Mouse (Mus musculus) ES-E14 (cell line): Measurements from ENCODE around the gene Phykpl. TPM values are rescaled to one million over a fixed set of nuclear protein-coding genes. Genes with fewer than 3 reads are reported as not detected.

Source experiments
- DNase-seq: peaks from one replicate; pipeline ENCODE4 v3.0.0-alpha.2; 2013; ENCODE audit warnings: low read depth, low spot score
- H3K27ac ChIP-seq: 2 replicates; pipeline ENCODE4 v1.5.1; 2012; ENCODE audit warnings: low read depth, mild to moderate bottlenecking, low read length, moderate library complexity, mixed read lengths; ENCODE audit not compliant: poor library complexity, insufficient read depth, severe bottlenecking
- H3K36me3 ChIP-seq: 2 replicates; pipeline ENCODE4 v1.6.1; 2012; ENCODE audit warnings: mild to moderate bottlenecking, low read length, moderate library complexity, mixed read lengths; ENCODE audit not compliant: control insufficient read depth, poor library complexity, insufficient read depth, severe bottlenecking
- H3K4me1 ChIP-seq, 2 experiments: fragments of 150-350 bp in 1 of 2; sonication (generic) in 1 of 2; 2 replicates each; pipeline ENCODE4 v1.6.1; 2012; ENCODE audit warnings: low read length in 2 of 2, mild to moderate bottlenecking in 1 of 2, mixed read lengths in 1 of 2; ENCODE audit not compliant: control insufficient read depth in 2 of 2, insufficient read depth in 2 of 2, poor library complexity in 1 of 2
- H3K4me3 ChIP-seq, 2 experiments: fragments of 150-350 bp in 1 of 2; sonication (generic) in 1 of 2; 2 replicates each; pipeline ENCODE4 v1.5.1; 2012; ENCODE audit warnings: low read length in 2 of 2, low read depth in 1 of 2, mild to moderate bottlenecking in 1 of 2, mixed read lengths in 1 of 2; ENCODE audit not compliant: insufficient read depth in 1 of 2, poor library complexity in 1 of 2, severe bottlenecking in 1 of 2
- H3K9ac ChIP-seq: 2 replicates; pipeline ENCODE4 v1.6.1; 2012; ENCODE audit warnings: low read depth, mild to moderate bottlenecking, low read length, mixed read lengths; ENCODE audit not compliant: poor library complexity, insufficient read depth, severe bottlenecking
- H3K9me3 ChIP-seq: fragments of 150-350 bp; sonication (generic); 2 replicates; pipeline ENCODE4 v1.6.1; 2012; ENCODE audit warnings: low read depth, mild to moderate bottlenecking, low read length; ENCODE audit not compliant: control insufficient read depth, insufficient read depth
- CHD2 ChIP-seq: IDR thresholded peaks from 2 replicates; pipeline ENCODE4 v1.6.1; 2014; ENCODE audit warnings: mild to moderate bottlenecking, low read depth, low read length, inconsistent platforms
- HCFC1 ChIP-seq: IDR thresholded peaks from 2 replicates; pipeline ENCODE4 v1.6.1; 2012; ENCODE audit warnings: low read length, inconsistent platforms, borderline replicate concordance; ENCODE audit not compliant: insufficient read depth
- MAFK ChIP-seq: IDR thresholded peaks from 2 replicates; pipeline ENCODE4 v1.6.1; 2014; ENCODE audit warnings: mild to moderate bottlenecking, low read depth, low read length, inconsistent platforms; ENCODE audit not compliant: insufficient read depth
- ZC3H11A ChIP-seq: IDR thresholded peaks from 2 replicates; pipeline ENCODE4 v1.6.1; 2012; ENCODE audit warnings: low read depth, mild to moderate bottlenecking, inconsistent platforms, low read length, borderline replicate concordance
- ZNF384 ChIP-seq: IDR thresholded peaks from 2 replicates; pipeline ENCODE4 v1.6.1; 2012; ENCODE audit warnings: low read depth, low read length, inconsistent platforms
- in situ Hi-C, 2 experiments: fragments of 600-800 bp; cut with MboI; formaldehyde crosslinking; loops; one replicate each; pipeline ENCODE4 v1.15.1; 2025; ENCODE audit warnings: low sequenced_read_pairs in 2 of 2, inconsistent platforms in 1 of 2; ENCODE audit not compliant: unreplicated experiment in 2 of 2
- total RNA-seq: library from RNA; depleted of rRNA; stranded (reverse); fragments of 300-350 nt; gene quantifications from 2 replicates; pipeline ENCODE4 v1.2.3, GENCODE M21; 2012

The Phykpl gene
- total RNA-seq, 1 experiment: 23.4 TPM

- no peak for DNase-seq
- H3K36me3 ChIP-seq: no peaks in the 10 kb centered on the region
- in situ Hi-C loops: no loop called here
- no peak overlapping the region for H3K9ac ChIP-seq
- peaks cover 0 to 2% of the 10 kb centered on the region in 2 experiments; a peak in 1 of 4 replicates for H3K4me1 ChIP-seq
- no peak overlapping the region for H3K4me3 ChIP-seq
- no peak for TF ChIP-seq CHD2
- TF ChIP-seq MAFK: no peak
- no peaks in the 10 kb centered on the region for H3K9me3 ChIP-seq
- H3K27ac ChIP-seq: no peak overlapping the region
These were observed 19.5 kb upstream of the Phykpl start for GRCm38 (mm10) chr11:51565062-51565461.

- Histone ChIP-seq H3K9me3 (no peaks in the 10 kb centered on the region), H3K36me3 (no peaks in the 10 kb centered on the region), H3K27ac (no peak overlapping the region), H3K4me1 (peaks cover 0 to 2% of the 10 kb centered on the region in 2 experiments; a peak in 1 of 4 replicates), H3K9ac (no peak overlapping the region), H3K4me3 (no peak overlapping the region)
- TF ChIP-seq ZNF384 (no peak), CHD2 (no peak), HCFC1 (no peak), ZC3H11A (no peak), MAFK (no peak)
- in situ Hi-C loops: no loop called here
- DNase-seq: no peak
These were observed 18.6 kb upstream of the Phykpl start for GRCm38 (mm10) chr11:51565951-51566350.

- Histone ChIP-seq H3K27ac (no peak overlapping the region), H3K9ac (no peak overlapping the region), H3K4me3 (no peak overlapping the region), H3K4me1 (peaks cover 0 to 6% of the 10 kb centered on the region in 2 experiments; a peak in 1 of 4 replicates), H3K9me3 (no peaks in the 10 kb centered on the region), H3K36me3 (no peaks in the 10 kb centered on the region)
- no peak for DNase-seq
- in situ Hi-C loops: no loop called here
- TF ChIP-seq HCFC1 (no peak), ZC3H11A (no peak), CHD2 (no peak), MAFK (no peak), ZNF384 (no peak)
These were observed 15.8 kb upstream of the Phykpl start for GRCm38 (mm10) chr11:51568801-51569200.

GRCm38 (mm10) chr11:51576454-51576853 lies 8.1 kb upstream of the Phykpl start:
- TF ChIP-seq ZC3H11A: no peak
- H3K4me3 ChIP-seq: no peak overlapping the region
- in situ Hi-C loops: no loop called here

GRCm38 (mm10) chr11:51577587-51577986 lies 7.0 kb upstream of the Phykpl start:
- DNase-seq: no peak
- no peak for TF ChIP-seq HCFC1
- TF ChIP-seq CHD2: no peak
- TF ChIP-seq MAFK: no peak
- no peak for TF ChIP-seq ZNF384
- TF ChIP-seq ZC3H11A: no peak
- Histone ChIP-seq H3K9me3 (no peaks in the 10 kb centered on the region), H3K36me3 (no peaks in the 10 kb centered on the region), H3K4me1 (no peaks in the 10 kb centered on the region), H3K4me3 (no peak overlapping the region), H3K9ac (no peak overlapping the region), H3K27ac (no peak overlapping the region)
- in situ Hi-C loops: no loop called here

More at GRCm38 (mm10) chr11:51576454-51576853, 8.1 kb upstream of the Phykpl start:
- Histone ChIP-seq H3K27ac (no peak overlapping the region), H3K4me1 (peaks cover 0 to 4% of the 10 kb centered on the region in 2 experiments; a peak in 1 of 4 replicates), H3K9me3 (no peaks in the 10 kb centered on the region), H3K36me3 (no peaks in the 10 kb centered on the region), H3K9ac (no peak overlapping the region)
- DNase-seq: no peak
